Mouse (Mus musculus): Measurements from ENCODE around the gene Cavin4.

DNA sequence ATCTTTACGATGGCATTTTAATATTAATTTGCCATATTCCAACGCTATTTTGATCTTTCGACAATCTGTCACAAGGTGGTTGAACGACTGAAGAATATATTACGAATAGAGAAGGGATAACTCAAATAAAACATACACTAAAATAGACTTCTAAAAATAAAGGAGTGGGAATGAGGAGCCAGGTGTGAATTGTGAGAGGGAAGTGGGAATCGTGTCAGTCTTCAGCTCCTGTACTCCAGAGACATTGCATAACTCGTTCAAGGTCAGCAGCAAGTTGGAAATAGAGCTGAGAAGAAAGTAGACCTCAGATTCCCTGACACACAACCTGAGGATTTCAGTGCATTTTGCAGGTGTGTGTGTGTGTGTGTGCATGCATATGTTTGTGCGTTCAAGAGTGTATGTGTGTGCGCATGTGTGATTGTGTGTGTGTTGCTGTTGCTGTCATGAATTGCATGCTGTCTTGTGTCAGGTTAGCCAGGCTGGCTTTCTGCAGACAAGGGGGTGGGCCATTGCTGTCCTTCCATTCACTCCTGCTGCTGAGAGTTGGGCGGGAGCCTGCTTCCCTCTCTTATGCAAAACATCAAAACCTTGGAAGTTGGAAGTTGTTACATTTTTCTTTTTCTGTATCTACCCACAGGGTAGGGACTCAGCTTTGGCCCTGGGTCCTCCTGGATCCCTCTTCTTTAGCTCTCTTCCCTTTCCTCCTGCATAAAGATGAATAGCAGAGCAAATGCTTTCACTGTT lies 12.5 kb upstream of the Cavin4 start:
- TF ChIP-seq POLR2A (IDR thresholded peaks at IDR 0.05; ENCODE audit: borderline replicate concordance, extremely low read depth, insufficient read depth, insufficient read length, poor library complexity, severe bottlenecking) (no peak), CTCF (IDR thresholded peaks at IDR 0.05; ENCODE audit: borderline replicate concordance, extremely low read depth, insufficient read depth, insufficient read length) (no peak)

All from brain, embryonic 14.5 days (tissue).